Mouse (Mus musculus) small intestine, adult 2 months (tissue): ENCODE measurements around the gene Znrf3.

ENCODE experiments used
- CTCF ChIP-seq: fragments of 200-500 bp; IDR thresholded peaks from 2 replicates; pipeline ENCODE4 v1.5.1; 2012; ENCODE audit warnings: low read depth, mild to moderate bottlenecking, control low read depth, inconsistent platforms, low read length, moderate library complexity, mixed read lengths; ENCODE audit not compliant: insufficient replicate concordance, insufficient read length; ENCODE audit errors: extremely low read depth
- POLR2A ChIP-seq: fragments of 200-500 bp; IDR thresholded peaks from 2 replicates; pipeline ENCODE4 v1.6.1; 2012; ENCODE audit warnings: low read depth, mild to moderate bottlenecking, control low read depth, inconsistent platforms, low read length, moderate library complexity

- TF ChIP-seq POLR2A (no peak), CTCF (no peak)
Observed at GRCm38 (mm10) chr11:5398301-5399053, 46.2 kb downstream of the Znrf3 start.
